Mouse (Mus musculus): ENCODE results near the gene Tmem151b. TPM values are rescaled to one million over a fixed set of nuclear protein-coding genes. Genes with fewer than 3 reads are reported as not detected.

Tmem151b gene
- polyA plus RNA-seq, 1 experiment: not detected

DNA sequence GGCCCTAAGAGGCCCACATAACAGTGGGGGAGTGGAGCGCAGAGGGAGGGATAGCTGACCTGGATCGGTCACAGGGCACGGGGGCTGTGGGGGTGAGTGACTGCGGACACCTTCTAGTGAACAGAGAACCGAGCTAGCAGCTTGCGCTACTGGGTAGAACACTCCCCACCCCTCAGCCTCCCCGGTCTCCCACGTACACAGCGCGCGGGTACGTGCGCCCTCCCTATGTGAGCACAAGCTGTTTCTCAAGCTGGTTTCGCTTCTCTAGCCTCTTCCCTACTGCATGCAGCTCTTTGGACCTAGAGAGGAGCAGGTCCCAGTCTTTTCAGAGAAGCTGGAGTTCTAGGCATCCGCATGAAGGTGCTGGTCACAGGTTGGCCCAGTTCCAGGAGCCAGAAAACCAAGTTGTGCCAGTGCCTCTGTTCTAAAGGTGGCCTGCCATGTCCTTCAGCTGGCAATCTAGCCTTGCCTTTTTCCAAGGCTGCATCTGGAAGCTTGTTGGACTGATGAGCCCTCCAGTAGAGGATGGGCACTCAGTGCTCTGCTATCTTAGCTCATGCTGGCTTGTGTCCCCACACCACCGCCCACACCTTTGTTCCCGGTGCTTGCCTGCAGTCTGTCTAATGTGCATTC, 24.8 kb upstream of the Tmem151b start:
- peak overlapping the region; percentile 100 for H3K27ac ChIP-seq (replicated peaks; ENCODE audit: low read depth, low read length)

GRCm38 (mm10) chr17:45573780-45574123, 24.3 kb upstream of the Tmem151b start:
- Histone ChIP-seq H3K4me3 (ENCODE audit: insufficient read depth, low read depth, low read length) (peak overlapping the region; percentile 98), H3K4me1 (ENCODE audit: control insufficient read depth, insufficient read depth, insufficient read length, low read length) (peaks cover 4% of the 10 kb centered on the region; the same call in 1 of the 2 replicates), H3K27ac (replicated peaks; ENCODE audit: low read depth, low read length) (peak overlapping the region; percentile 100)

More for the DNA sequence above, 24.8 kb upstream of the Tmem151b start:
- peaks cover 4% of the 10 kb centered on the region; the same call in 1 of the 2 replicates for H3K4me1 ChIP-seq (ENCODE audit: control insufficient read depth, insufficient read depth, insufficient read length, low read length)
- peak overlapping the region; percentile 98 for H3K4me3 ChIP-seq (ENCODE audit: insufficient read depth, low read depth, low read length)

DNA sequence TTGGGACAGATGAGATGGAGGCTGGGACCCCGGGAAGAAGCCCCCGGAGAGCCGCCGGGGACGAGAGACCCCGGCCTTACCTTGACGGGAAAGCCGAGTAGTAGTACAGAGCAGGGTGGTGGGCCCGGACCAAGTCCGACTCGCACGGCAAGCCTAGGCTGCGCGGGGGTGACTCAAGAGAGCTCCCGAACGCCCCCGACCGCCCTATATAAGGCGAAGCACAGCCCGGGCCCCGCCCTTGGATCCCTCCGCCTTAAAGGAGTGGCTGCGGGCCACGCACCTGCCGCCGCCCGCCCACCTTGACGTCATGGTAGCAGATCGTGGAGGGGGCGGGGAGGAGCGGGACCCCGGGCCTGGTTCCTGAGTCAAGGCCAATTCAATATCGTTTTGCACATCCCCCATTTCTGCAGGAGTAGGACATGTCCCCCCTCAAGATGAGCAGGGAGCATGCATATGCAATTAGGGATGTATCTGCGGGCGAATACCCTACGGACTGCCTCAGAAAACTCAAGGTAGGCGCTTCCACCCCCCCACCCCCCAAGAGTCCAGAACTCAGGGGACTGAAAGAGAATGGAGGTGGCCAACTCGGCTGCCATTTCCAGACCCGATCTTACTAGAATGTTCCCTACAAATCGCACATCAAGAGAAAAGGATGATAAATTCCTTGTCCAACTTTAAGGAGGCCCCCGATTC, 23.8 kb upstream of the Tmem151b start, which contains the start of gene Hsp90ab1:
Gene Hsp90ab1, minus strand, starts transcription at position 185 of the 693 bp plus-strand sequence.
- Histone ChIP-seq H3K4me3 (ENCODE audit: insufficient read depth, low read depth, low read length) (peak within 1 kb of the TSS; percentile 98), H3K27ac (replicated peaks; ENCODE audit: low read depth, low read length) (peak within 1 kb of the TSS; percentile 100), H3K4me1 (ENCODE audit: control insufficient read depth, insufficient read depth, insufficient read length, low read length) (peaks cover 4% of the 10 kb centered on the region; the same call in 1 of the 2 replicates)

DNA sequence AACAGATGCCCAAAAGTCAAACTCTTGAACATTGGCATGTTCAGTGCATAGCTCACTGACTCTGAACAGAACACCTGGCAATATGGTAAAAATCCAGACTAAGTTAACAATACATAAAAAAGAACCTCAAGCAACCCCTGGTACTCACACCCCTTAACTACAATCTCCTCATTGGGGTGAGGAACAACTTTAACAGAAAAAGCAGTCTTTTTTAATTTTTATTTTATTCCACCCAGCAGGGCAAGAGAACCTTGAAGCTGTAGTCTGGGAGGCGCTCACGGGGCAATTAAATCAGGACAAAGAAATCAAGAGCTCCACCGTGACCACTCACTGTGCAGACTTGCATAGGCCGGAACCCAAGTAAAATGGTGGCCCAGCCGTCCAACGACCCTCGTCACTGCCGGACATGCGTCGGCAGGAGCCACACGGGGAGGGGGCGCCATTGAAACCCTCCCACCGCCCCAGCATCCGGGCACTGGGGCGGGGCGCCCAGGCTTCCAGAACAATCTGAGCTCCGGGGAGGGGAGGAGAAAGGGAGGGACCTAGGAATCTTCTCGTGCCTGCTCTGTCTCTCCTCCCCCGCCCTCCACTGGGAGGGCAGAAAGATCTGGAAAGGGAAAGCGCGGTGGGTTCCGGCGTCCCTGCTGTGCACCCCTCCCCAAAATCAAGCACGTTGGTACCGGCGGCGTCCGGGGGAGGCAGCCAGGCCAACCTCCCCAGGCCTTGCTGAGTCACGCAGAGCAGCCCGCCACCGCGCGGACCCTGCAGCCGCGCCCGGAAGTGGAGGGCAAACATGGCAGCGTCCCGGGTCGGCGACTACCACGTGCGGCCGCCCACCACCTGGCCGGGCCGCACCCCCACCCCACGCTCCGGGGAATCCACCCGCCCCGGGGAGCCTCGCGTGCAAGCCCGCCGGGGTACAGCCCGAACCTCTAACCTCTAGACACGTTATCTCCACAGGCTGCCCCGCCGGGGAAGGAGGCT, 22.9 kb upstream of the Tmem151b start:
- H3K27ac ChIP-seq (replicated peaks; ENCODE audit: low read depth, low read length): peak overlapping the region; percentile 99
- peaks cover 4% of the 10 kb centered on the region; the same call in 1 of the 2 replicates for H3K4me1 ChIP-seq (ENCODE audit: control insufficient read depth, insufficient read depth, insufficient read length, low read length)
- peak overlapping the region; percentile 98 for H3K4me3 ChIP-seq (ENCODE audit: insufficient read depth, low read depth, low read length)

GRCm38 (mm10) chr17:45569999-45570398, 20.5 kb upstream of the Tmem151b start:
- no peak overlapping the region for H3K27ac ChIP-seq (replicated peaks; ENCODE audit: low read depth, low read length)
- H3K4me3 ChIP-seq (ENCODE audit: insufficient read depth, low read depth, low read length): no peak overlapping the region
- H3K4me1 ChIP-seq (ENCODE audit: control insufficient read depth, insufficient read depth, insufficient read length, low read length): peaks cover 4% of the 10 kb centered on the region; the same call in 1 of the 2 replicates

GRCm38 (mm10) chr17:45568990-45569389, 19.5 kb upstream of the Tmem151b start:
- no peaks in the 10 kb centered on the region for H3K4me1 ChIP-seq (ENCODE audit: control insufficient read depth, insufficient read depth, insufficient read length, low read length)
- no peak overlapping the region for H3K4me3 ChIP-seq (ENCODE audit: insufficient read depth, low read depth, low read length)
- no peak overlapping the region for H3K27ac ChIP-seq (replicated peaks; ENCODE audit: low read depth, low read length)

DNA sequence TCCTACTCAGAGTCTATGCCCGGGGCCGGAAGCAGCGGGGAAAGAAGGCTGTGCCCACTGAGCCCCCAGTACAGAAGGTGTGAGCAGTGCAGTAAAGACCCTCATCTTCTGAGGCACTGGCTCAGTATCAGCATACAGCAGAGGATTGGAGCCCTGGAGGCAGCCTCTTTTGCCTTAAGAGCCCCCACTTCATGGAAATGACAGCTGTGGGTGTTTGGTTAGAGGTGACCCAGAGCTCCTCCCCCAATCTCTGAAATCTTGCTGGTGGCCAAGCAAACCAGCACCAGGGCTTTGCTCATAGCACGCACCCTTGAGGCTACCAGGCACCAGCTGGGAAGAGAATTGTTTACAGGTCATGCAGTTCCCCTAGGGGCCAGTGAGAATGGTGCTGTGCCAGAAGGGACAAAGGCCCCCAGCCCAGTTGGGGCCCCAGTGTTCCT, 17.7 kb upstream of the Tmem151b start:
- H3K4me3 ChIP-seq (ENCODE audit: insufficient read depth, low read depth, low read length): no peak overlapping the region
- no peaks in the 10 kb centered on the region for H3K4me1 ChIP-seq (ENCODE audit: control insufficient read depth, insufficient read depth, insufficient read length, low read length)
- H3K27ac ChIP-seq (replicated peaks; ENCODE audit: low read depth, low read length): no peak overlapping the region

GRCm38 (mm10) chr17:45566360-45567161, 17.1 kb upstream of the Tmem151b start:
- H3K4me3 ChIP-seq (ENCODE audit: insufficient read depth, low read depth, low read length): no peak overlapping the region
- no peaks in the 10 kb centered on the region for H3K4me1 ChIP-seq (ENCODE audit: control insufficient read depth, insufficient read depth, insufficient read length, low read length)
- H3K27ac ChIP-seq (replicated peaks; ENCODE audit: low read depth, low read length): no peak overlapping the region

- H3K27ac ChIP-seq (replicated peaks; ENCODE audit: low read depth, low read length): no peak overlapping the region
- H3K4me3 ChIP-seq (ENCODE audit: insufficient read depth, low read depth, low read length): no peak overlapping the region
- H3K4me1 ChIP-seq (ENCODE audit: control insufficient read depth, insufficient read depth, insufficient read length, low read length): no peaks in the 10 kb centered on the region
These were observed 16.5 kb upstream of the Tmem151b start for GRCm38 (mm10) chr17:45566031-45566359.

DNA sequence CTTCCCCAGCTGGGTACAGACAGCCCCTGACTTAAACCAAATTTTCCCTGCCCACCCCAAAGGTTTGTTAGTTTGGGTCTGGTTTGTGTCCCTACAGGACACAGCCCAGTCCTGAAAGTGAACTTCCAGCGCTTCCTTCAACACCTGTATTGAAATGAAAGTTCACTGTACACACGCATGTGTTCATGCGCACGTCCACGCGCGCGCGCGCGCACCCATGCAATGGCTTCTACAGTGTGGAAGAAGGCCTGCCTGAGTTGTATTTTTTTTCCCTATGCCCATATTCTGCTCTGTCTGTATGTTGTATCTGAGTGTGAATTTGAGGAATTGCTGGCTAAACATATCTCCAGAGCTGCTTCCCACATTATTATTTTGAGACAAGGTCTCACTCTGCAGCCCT, 15.6 kb upstream of the Tmem151b start:
- H3K4me3 ChIP-seq (ENCODE audit: insufficient read depth, low read depth, low read length): peak overlapping the region; percentile 76
- H3K27ac ChIP-seq (replicated peaks; ENCODE audit: low read depth, low read length): no peak overlapping the region
- no peaks in the 10 kb centered on the region for H3K4me1 ChIP-seq (ENCODE audit: control insufficient read depth, insufficient read depth, insufficient read length, low read length)

DNA sequence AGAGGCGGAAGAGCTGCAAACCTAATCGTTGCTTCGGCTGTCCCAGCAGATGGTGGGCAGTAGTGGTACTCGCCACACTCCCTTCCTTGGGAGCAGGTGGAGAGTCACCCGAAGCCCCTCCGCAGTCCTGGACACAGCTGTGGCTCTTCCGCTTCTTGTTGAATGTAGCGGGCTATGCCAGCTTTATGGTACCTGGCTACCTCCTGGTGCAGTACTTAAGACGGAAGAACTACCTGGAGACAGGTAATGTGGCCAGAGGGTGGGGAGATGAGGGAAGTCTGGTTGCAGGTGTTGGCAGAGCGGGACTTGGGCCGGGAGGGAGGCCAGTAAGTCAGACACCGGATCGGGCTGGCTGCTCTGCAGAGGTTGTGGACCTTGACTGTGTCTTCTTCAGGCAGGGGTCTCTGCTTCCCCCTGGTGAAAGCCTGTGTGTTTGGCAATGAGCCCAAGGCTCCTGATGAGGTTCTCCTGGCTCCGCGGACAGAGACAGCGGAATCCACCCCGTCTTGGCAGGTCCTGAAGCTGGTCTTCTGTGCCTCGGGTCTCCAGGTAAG, 15.1 kb upstream of the Tmem151b start:
- peak overlapping the region; percentile 76 for H3K4me3 ChIP-seq (ENCODE audit: insufficient read depth, low read depth, low read length)
- H3K4me1 ChIP-seq (ENCODE audit: control insufficient read depth, insufficient read depth, insufficient read length, low read length): no peaks in the 10 kb centered on the region
- no peak overlapping the region for H3K27ac ChIP-seq (replicated peaks; ENCODE audit: low read depth, low read length)

DNA sequence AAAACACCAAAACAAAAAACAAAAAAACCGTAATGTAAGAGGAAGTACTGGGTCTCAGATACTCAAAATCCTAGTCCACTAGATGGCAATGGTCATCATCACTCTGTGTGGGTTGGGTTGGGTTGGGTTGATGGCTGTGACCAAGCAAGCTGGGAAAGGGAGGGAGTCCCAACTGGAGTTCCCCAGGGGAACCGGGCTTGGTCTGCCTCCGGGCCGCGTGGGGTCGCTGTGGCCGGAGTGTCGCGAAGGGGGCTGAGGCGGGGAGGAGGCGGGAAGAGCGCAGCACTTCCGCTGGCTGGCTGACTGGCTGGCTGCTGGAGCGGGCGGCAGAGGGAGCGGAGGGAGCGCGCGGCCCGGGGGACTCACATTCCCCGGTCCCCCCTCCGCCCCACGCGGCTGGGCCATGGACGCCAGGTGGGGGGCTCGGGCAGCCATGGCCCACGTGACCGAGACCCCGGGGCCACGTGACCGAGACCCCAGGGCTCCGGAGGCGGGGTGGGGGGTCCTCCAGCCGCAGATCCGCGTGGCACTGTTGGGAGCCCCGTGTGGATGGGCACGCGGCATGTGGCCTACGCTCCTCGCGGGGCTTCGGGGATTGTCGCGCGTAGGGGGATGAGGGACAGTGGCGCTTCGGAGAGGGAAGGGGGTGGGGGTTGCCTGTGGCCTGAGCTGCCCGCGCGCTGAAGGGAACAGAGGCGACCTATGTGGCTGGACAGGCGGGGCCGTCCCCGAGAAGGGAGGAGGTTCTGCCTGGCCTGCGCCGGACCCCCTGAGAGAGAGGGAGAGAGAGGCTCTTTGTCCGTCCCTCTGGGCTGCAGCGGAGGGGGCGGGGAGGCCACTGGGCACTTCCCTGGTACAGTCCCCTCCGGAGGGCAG, 14.4 kb upstream of the Tmem151b start, which contains the start of gene Slc35b2:
Gene Slc35b2, plus strand, starts transcription at position 220 of the 876 bp plus-strand sequence.
- Histone ChIP-seq H3K27ac (replicated peaks; ENCODE audit: low read depth, low read length) (peak within 1 kb of the TSS; percentile 56), H3K4me1 (ENCODE audit: control insufficient read depth, insufficient read depth, insufficient read length, low read length) (no peaks in the 10 kb centered on the region), H3K4me3 (ENCODE audit: insufficient read depth, low read depth, low read length) (peak within 1 kb of the TSS; percentile 76)

DNA sequence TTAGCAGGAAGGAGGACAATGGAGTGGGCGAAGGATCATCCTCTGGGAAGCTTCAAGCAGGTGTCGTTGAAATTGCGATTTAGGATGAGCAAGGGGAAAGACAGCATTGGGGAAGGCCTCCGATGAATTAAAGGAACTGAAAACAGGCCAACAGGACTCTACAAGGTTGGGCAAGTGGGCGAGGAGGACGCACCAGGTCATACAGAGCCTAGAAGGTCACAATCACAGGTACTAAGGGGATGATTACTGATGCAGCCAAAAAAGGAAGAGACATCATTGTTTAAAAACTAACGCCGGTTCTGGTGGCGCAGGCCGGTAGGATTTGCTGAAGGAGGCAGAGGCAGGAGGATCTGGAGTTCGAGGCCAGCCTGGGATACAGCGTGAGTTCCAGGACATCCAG, 13.7 kb upstream of the Tmem151b start:
- Histone ChIP-seq H3K4me1 (ENCODE audit: control insufficient read depth, insufficient read depth, insufficient read length, low read length) (no peaks in the 10 kb centered on the region; the same call in 1 of the 2 replicates), H3K27ac (replicated peaks; ENCODE audit: low read depth, low read length) (no peak overlapping the region), H3K4me3 (ENCODE audit: insufficient read depth, low read depth, low read length) (no peak overlapping the region)
